Mouse (Mus musculus): ENCODE results near the gene Wwox.

Gene Wwox

DNA sequence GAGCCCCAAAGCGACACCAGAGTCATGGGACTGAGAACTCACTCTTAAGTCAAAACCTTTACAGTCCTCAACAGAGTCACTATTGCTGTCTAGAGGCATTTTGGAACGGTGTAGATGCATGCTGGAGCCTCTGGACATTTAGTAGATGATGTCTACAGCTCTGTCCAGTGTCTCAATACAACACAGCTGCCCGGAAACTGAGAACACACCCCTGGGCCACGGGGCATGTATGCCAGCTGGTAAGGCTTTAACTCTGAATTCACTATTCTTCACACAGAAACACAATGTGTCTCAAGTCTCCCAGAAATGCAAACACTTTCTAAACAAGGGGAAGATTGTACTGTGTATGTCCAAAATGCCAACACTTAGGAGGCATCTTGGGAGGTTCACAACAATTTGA is 584.6 kb downstream of the Wwox start:
- no peak for DNase-seq (ENCODE audit: low spot score in 2 of 2)

DNA sequence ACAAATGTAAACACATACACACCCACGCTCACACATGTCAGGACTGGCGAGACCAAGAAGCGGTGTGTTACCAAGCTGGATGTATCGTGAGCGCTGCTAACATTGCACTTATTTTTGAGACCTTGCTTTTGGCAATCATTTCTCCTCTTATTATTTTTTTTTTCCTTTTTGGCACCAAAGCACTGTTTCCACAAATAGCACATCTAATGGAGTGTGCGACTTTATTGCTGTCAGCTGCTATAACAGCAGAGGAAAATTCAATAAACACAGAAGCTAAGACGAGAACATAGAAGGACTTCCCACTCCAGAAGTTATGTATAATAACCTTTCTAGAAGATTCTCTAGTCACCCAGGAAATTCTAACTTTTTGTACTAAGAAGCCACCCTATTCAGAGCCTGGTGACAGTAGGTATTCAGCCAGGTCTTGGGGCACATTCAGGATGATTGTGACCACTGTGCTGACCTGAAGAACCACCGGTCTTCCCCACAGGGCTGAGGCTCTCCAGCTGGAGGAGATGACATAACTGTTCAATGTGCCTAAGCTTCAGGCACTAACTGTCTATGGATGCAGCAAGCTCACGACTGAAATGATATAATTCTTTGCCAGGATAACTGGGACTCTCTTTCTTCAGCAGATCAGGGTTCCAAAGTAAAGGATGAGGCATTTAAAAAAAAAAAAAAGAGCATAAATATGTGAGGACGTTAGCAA is 586.1 kb downstream of the Wwox start:
- DNase-seq (ENCODE audit: low spot score in 2 of 2): no peak

DNA sequence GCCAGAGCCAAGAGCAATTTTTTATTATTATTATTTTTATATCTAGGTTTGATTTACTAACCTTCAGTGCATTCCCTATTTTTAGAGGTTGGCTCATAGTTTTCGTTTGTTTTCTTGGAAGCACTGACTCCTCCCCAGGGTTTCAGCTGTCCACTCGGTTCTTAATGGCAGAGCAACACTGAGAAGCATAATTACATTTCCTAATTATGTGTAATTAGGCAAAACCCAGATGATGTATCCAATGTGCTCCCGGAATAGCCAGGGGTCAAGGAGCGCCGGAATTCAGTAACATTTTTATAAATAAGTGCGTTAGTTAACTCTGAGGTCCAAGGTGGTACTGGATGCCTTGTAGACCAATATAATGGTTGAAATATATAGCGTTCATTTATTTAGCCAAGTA is 586.7 kb downstream of the Wwox start:
- no peak for DNase-seq (ENCODE audit: low spot score in 2 of 2)

DNA sequence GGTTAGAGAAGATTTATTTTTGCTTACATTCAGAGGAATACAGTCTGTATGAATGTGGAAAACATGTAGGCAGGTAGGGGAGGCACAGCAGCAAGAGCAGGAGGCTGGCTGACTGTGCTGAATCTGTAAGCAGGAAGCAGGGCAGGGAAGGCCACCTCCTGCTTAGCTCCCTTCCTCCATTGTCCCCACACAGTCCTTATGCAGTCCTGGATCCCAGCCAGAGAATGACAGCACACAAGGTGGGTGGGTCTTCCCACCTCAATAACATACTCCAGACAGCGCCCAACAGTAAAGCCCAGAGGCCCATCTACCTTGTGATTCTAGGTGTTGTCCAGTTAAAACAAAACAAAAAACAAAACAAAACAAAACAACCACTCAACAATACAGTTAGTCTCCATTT is 593.7 kb downstream of the Wwox start:
- no peak for DNase-seq (ENCODE audit: low spot score in 2 of 2)

DNA sequence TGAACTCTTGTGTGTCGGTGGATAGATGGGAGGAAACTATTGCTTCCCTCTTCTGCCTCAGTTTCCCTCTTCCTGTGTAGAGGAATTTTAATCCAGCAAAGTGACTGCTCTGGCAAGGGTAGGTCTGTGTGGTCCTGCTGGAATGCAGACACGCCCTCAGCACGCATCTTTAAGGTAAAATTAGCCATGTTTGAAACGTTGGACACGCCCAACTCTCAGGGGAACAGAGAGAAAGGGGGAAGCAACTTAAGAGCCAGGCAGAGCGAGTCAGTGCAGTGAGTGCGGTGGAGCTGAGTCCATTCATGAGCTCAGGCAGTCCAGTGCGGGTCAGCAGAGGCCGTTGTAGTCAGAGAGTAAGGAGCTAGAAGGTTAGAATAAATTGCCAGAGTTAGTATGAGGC is 596.6 kb downstream of the Wwox start:
- peak in 1 of 2 experiments; percentile 2 for DNase-seq (ENCODE audit: low spot score in 2 of 2)

DNA sequence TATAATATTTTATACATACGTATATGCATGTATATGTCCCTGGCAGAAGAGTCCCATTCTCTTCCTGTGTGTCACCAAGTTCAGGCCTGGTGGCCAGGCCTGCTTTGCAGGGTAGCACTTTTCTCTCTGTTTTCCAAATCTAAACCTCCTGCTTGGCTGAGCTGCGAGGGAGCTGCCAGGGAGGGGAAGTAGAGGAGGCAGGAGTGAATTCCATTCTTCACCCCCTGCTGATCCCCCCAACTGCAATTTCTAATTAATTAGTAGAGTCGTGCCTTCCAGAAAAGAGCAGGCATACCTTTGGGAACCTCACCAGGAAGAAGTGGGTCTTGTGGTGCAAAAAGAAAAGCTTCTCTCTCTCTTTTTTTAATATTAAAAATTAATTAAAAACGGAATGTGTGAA is 599.0 kb downstream of the Wwox start:
- no peak for DNase-seq (ENCODE audit: low spot score in 2 of 2)

DNA sequence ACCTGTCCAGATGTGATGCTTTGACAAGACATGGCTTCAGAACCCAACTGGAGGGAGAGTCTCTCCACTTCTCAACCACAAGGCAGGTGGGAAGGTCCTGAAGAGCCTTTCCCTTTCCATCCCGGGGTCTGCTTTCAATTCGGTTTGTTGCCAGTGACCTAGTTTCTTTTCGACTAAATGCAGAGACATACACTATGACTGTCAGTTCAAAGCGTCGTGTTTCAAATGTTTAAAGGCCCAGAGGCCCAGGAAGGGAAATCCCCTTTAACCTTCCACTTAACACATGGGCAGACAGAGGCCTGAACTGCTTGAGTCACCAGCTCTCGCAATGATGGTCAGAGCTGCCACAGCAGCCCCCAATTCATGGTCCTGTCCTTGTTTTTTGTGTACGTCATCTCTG is 606.3 kb downstream of the Wwox start:
- no peak for DNase-seq (ENCODE audit: low spot score in 2 of 2)

DNA sequence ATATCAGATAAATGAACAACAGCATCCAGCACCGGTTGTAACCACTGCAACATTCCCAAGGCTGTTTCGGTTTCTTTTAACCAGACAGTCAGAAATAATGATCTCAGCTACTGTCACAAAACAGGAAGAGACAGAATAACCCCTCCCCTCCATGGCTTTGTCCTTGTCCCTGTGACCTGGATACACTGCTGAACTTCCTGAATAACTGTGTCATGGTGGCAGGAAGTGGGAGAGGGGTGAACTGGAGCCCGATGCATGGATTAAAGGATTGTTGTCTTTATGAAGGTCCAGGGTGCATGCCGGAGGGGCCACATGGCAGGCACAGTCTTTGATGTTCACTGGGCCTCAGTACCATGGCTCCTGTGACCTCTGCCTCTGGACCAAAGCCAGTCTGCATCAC is 607.0 kb downstream of the Wwox start:
- no peak for DNase-seq (ENCODE audit: low spot score in 2 of 2)

DNA sequence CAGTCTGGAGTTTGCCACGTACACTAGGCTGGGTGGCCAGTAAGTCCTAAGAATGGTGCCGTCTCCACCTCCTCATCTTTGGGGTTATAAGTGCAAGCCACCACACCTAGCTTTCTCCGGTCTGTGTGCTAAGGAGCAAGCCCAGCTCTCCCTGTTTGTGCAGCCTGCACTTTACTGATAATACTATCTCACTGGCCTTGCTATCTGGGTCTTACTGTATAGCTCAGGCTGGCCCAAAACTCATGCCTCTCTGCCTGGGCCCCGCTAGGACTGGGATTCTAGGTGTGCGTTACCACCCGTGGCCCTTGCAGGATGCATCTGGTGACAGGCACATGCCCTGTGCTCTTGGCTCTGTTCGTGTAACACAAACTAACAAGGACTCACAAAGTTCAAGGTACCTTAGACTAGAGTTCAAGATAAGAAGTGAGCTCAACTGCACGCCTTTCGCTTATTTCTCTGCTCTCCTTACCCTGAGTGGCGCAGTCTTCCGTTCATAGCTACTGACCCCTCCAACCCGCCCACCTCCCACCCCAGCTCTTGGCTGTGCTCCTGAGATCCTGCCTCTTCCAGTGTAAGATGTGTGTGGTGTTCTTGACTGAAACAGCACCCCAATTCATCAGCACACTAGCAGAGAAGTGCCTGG is 618.9 kb downstream of the Wwox start:
- no peak for DNase-seq (ENCODE audit: low spot score in 2 of 2)

DNA sequence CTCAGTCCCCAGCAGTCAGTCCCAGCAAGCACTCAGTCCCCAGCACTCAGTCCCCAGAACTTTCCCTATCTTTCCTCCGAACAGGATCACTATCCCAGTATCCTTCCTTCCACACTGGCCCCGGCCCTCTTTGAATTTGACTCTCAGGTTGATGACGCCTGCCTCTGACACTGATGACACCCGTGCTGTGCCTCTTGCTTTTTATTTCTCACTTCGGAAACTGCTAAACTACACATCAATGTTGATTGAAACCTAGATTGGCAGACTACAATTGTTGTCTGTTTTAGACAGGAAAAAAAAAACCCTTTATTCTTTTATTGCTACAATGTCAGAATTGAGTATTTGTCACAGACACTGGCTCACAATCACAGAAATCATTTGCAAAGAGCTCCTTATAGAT is 624.2 kb downstream of the Wwox start:
- DNase-seq (ENCODE audit: low spot score in 2 of 2): no peak

DNA sequence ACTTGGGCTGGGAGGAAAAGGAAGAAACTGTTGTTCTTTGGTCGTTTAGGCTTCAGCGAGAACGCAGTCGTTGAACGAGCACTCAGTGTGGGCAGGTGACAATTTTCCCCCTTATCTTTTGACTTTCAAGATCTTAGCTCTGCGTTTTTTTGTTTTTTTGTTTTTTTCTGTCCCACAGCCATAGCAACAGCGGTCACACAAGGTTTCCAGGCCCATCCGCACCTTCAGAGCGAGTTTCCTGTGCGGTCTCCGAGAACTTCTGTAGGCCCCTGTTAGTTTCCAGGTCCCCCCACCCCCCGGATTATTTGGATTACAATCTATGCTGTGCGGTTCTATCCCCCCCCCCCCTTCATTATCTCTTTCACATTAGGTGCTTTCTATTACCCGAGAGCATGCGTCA is 625.2 kb downstream of the Wwox start:
- no peak for DNase-seq (ENCODE audit: low spot score in 2 of 2)

DNA sequence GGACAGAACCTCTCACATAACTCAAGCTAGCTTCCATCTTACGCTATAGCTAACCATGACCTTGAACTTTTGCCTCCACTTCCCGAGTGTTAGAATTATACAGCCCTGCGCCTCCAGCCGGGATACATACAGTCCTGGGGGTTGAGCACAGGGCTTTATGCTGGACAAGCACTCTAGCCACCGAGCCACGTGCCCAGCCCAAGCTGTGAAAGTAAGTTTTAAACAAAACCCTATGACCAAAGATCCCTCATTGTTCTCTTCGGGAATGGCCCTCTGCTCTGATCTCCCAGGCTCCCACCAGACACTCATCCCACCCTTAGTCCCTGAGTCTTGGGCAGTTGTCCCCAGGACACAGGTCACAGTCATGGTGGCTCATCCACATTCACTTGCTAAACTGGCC is 625.9 kb downstream of the Wwox start:
- no peak for DNase-seq (ENCODE audit: low spot score in 2 of 2)

DNA sequence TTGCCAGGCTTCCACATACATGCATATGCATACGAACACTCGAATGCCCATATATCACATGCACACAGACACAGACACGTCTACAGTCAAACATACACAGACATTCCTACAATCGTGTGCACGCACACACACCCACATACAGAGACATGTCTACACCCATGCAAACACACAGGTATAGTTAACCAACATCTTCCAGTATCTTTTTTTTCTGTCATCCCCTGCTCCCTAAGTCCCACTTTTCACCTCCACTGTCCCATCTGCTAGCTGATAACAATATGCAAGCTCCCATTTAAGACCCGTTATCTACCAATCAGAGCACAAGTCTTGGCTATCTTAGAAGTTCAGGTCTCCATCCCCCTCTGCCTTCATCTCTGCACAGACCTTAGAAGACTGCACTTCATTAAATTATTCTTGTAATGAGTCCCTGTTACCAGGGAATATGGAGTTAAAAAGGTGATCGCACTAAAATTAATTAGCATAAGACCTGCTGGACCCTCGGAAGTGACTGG is 627.1 kb downstream of the Wwox start:
- no peak for DNase-seq (ENCODE audit: low spot score in 2 of 2)

DNA sequence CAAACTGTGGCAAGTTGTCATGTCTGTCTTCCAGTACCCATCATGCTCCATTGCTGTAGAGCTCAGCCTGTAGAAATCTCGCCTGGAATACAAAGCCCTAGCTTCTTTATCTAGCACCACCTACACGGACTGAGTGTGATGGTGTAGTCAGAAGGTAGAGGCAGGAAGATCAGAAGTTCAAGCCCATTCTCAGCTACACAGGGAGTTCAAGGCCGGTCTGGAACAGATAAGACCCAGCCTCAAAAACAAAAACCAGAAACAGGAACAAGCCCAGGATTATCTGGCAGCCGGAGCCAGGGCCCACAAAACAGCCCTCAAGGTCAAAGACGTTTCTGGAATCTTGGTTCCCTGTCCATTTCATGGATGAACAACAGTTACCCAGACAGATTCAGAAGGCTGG is 629.3 kb downstream of the Wwox start:
- no peak for DNase-seq (ENCODE audit: low spot score in 2 of 2)

DNA sequence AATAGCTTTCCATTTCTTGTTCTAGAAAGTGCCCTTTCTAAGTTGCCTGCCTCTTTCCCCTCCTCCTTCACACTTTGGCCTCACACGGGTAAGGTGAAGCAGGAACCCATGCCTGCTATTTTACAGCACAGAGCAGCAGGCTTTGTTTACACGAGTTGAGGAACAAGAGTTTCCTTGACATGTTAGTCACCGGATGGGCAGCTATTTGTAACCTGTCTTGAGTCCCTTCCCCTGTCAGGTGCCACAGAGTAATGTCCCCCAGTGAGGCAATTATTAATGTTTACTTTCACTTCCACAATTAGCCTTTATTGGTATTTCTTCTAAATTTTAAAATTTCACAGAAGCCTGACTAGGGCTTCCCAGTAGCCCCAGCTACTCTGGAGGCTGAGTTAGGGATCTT is 630.8 kb downstream of the Wwox start:
- DNase-seq (ENCODE audit: low spot score in 2 of 2): no peak

DNA sequence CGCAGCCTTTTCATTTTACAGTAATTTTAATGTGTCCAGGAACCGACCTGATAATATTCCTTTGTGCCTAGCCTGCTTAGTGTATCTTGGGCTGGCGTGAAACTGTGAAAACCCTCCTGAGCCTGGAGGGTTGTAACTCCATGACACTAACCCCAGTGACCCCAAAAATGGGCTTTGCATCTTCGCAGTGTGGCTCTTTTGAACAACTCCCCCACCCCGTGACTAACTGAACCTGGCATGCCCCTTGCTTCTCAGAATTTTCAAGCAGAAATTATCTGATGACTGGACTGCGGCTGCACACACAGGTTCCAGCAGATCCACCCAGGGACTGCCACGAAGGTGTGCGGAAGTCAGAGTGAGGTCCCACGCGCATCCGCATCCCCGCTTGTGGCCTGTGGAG is 631.8 kb downstream of the Wwox start:
- DNase-seq (ENCODE audit: low spot score in 2 of 2): no peak

DNA sequence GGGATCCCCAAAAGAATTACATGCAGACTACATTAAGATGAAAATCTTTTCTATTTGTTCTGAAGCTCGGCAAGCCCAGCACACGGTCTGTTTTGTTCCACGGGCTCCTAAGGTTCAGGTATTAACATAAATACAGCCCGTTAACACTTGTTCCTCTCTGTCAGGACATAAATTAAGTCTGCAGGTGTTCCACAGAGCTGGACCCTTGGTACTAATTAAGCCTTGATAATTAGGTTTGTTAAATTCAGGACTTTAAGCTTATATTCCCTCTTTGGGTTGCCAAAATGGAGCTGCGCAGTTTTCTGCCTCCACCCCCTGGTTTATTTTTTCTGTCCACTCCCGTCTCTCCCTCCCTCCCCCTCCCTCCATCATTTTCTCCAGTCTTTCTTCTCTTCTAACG is 638.8 kb downstream of the Wwox start:
- DNase-seq (ENCODE audit: low spot score in 2 of 2): no peak

DNA sequence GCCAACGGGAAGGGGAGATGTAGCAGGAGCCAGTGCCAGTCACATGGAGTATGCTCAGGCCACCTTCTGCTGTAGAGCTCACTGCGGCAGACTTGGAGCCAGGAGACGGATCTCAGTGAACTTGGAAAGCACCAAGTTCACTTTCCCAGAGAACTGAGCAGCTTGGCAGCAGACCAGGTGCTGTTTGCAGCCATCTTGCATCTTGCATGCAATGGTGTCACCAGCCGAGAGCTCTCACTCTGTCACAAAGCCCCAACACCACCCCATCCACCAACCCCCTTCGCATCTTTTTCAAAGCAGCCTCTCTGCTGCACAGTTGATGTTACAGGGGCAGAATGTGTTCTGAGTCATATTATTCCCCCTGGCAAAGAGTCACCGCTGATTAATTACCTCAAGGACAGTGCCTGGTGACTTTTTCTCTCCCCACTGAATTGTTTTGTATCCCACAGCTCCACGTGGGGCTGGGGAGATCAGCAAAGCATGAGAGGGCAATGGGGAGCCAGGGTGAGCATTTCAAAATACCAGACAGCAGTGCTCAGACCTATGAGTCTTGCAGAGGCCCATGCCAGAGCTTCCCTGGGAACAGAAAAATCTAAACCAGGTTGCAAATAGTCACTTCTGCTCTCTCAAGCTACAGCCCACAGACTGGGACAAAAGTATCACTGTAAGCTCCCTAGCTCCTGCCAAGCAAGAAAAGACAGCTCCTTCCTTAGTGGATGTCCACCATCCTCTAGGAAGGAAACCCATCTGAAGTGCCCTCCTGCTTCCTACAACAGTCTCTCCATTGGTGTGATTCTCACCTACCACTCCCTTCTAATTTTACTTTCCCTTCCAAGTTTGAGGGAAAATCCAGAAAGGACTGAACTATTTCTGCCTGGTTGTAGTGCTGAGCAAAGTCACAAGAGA is 642.1 kb downstream of the Wwox start:
- peak in 1 of 2 experiments; percentile 26 for DNase-seq (ENCODE audit: low spot score in 2 of 2)

DNA sequence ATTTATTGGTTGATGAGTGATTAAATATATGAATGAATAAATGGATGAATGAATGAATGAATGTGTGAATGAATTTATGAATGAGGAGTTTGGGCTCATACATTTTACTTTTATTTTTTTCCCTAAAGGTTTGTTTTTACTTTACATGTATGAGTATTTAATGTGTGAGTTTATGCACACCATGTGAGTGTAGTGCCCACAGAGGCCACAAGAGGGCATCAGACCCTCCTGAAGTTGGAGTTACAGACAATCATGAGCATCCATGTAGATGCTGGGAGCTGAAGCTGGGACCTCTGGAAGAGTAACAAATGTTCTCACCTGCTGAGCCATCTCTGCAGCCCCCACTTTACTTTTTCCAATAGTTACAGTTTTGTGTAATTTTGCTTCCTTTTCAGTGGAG is 648.7 kb downstream of the Wwox start:
- no peak for DNase-seq (ENCODE audit: low spot score in 2 of 2)

DNA sequence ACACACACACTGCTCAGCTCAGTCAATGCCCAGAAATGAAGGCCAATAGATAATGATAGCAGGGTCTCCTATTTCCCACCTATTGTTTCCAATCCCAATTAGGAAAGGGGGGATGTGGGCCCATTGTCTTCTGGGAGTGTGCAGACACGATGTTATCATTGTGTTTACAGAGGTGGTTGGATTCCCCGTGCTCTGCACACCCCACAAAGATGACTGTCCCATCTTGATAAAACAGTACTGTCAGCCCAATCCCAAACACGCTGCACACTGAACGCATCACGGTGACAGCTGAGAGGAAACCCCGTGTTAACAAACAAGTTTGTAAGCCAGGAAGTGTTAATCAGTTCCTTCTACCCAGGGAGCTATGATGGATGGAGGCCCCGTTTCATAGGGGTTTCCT is 650.3 kb downstream of the Wwox start:
- DNase-seq (ENCODE audit: low spot score in 2 of 2): no peak

DNA sequence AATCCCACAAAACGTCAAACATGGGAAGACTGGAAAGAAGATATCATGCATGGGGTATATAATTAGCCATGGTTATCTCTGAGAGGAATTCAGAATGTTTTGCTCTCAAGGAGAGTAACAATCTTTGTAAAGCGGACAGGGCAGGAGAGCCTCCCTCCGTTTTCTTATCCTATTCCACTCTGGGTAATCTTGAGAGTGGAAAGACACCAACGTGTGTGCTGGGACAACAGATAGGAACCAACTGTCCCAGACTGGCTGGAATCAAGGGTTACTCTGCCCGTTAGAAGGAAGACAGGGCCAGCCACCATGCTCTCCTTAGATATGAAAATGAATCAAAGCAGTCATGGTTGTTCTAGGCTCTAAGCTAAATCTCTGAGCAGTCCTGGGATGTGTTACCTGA is 650.7 kb downstream of the Wwox start:
- DNase-seq (ENCODE audit: low spot score in 2 of 2): no peak

DNA sequence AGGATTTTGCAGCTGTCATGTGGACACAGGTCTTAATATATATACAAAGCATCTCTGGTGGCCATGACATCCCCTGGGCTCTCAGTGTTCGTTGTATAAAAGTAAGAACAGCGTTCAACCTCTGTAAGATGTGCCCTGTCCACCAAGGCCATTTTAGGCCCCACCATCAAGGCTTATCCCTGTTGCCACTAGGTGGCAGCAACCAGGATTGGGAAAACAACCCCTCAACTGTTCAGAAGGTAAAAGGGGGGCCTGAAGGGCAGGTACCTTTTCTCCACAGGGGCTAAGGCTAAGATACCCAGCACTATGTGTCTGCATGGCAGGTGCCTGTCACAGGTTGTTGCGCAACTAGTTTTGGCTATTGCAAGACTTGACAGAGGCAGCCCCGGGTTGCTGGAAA is 656.1 kb downstream of the Wwox start:
- peak in 1 of 2 experiments; percentile 10 for DNase-seq (ENCODE audit: low spot score in 2 of 2)

Measured in cerebellum, postnatal 4 days (tissue).